Mouse (Mus musculus) testis, adult 2 months (tissue): Measurements from ENCODE around the gene Fgg. TPM values are rescaled to one million over a fixed set of nuclear protein-coding genes. Genes with fewer than 3 reads are reported as not detected.

Experiments
- H3K27ac ChIP-seq: fragments of 200-500 bp; 2 replicates; pipeline ENCODE4 v1.5.1; 2012; ENCODE audit warnings: low read depth, low read length; ENCODE audit not compliant: control insufficient read depth, insufficient read depth
- H3K27me3 ChIP-seq: fragments of 200-500 bp; 2 replicates; pipeline ENCODE4 v1.6.1; 2012; ENCODE audit warnings: mild to moderate bottlenecking, low read length, moderate library complexity; ENCODE audit not compliant: control insufficient read depth, insufficient read depth
- H3K36me3 ChIP-seq: fragments of 200-500 bp; 2 replicates; pipeline ENCODE4 v1.6.1; 2012; ENCODE audit warnings: mild to moderate bottlenecking, low read length; ENCODE audit not compliant: control insufficient read depth, insufficient read depth
- H3K4me1 ChIP-seq: fragments of 200-500 bp; 2 replicates; pipeline ENCODE4 v1.6.1; 2012; ENCODE audit warnings: low read length; ENCODE audit not compliant: control insufficient read depth, insufficient read depth
- H3K4me3 ChIP-seq: fragments of 200-500 bp; 2 replicates; pipeline ENCODE4 v1.5.1; 2012; ENCODE audit warnings: low read depth, mild to moderate bottlenecking, low read length, moderate library complexity, mixed read lengths; ENCODE audit not compliant: control insufficient read depth
- CTCF ChIP-seq: fragments of 200-500 bp; IDR thresholded peaks from 2 replicates; pipeline ENCODE4 v1.5.1; 2012; ENCODE audit warnings: low read depth, mild to moderate bottlenecking, inconsistent platforms, low read length, moderate library complexity; ENCODE audit not compliant: control insufficient read depth, insufficient read depth, insufficient replicate concordance
- POLR2A ChIP-seq: fragments of 200-500 bp; IDR thresholded peaks from 2 replicates; pipeline ENCODE4 v1.6.1; 2012; ENCODE audit warnings: low read depth, mild to moderate bottlenecking, inconsistent platforms, low read length, moderate library complexity; ENCODE audit not compliant: control insufficient read depth
- polyA plus RNA-seq: library from polyadenylated mRNA; depleted of rRNA; stranded (reverse); fragments of >200 nt; gene quantifications from 2 replicates; pipeline ENCODE4 v1.2.3, GENCODE M21; 2012; rRNA removed

Fgg gene
- polyA plus RNA-seq: 0.18 and 0.20 TPM in 2 replicates

DNA sequence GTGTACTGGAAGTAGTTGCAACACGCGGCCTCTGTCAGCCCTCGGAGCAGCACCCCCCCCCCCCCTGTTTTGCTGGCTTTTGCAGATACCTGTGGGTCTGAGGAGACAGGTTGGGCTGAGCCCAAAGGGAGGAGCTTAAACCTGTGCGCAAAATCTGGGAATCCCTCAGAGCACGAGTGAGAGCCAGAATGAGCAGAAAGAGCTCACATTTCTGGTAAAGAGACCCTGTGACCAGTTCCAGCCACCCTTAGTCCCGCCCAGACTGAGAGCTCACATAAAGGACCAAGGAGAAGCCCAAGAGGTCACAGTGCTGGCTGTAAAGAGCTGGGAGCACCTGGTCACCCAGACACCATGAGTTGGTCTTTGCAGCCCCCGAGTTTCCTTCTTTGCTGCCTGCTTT, at the start of gene Fgg:
Gene Fgg, plus strand, starts transcription at position 168 of the 400 bp plus-strand sequence.
- no peak within 1 kb of the TSS for H3K27ac ChIP-seq
- H3K4me3 ChIP-seq: no peak within 1 kb of the TSS
- no peaks in the 10 kb centered on the region for H3K36me3 ChIP-seq
- TF ChIP-seq CTCF (no peak), POLR2A (no peak)
- no peaks in the 10 kb centered on the region for H3K27me3 ChIP-seq
- no peaks in the 10 kb centered on the region for H3K4me1 ChIP-seq

DNA sequence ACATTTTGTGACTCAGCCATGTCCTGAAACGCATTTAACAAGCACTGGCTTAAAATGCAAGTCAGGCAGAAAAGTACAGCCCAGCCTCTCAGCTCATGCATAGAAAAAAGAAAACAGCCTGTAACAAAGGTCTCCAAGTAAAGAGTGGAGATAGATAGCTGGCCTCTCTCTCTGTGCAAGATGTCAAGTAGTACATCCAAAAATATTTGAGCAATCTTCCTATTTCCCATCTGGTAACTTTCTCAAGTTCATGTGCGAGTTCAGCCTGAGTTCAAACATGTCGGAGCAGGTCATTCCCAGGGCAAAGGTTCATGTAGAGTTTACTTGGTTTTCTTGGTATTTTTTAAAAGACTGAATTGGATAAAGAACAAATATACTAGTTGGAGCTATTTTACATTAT, 36.5 kb upstream of the Fgg start:
- Histone ChIP-seq H3K4me1 (no peaks in the 10 kb centered on the region), H3K36me3 (no peaks in the 10 kb centered on the region), H3K27ac (no peak overlapping the region), H3K4me3 (no peak overlapping the region), H3K27me3 (no peaks in the 10 kb centered on the region)
- TF ChIP-seq CTCF (no peak), POLR2A (no peak)

DNA sequence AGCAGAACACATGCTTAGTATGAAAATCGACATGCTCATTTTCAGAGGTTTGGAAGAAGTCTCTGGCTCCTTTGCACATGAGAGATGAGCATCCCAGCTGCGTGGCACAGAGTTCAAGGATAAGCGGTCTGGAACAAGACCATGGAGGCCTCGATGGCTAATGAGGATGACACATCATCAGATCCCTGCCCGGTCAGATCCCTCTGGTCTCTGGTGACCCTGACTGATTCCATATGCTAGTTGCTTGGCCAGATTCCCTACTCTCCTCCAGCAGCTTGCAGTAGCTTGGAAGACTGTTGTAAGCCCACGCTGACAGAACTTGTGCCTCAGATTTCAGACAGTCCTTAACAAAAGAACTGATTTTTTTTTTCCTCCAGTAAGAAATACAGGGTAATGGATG, 26.7 kb upstream of the Fgg start:
- Histone ChIP-seq H3K4me3 (no peak overlapping the region), H3K4me1 (no peaks in the 10 kb centered on the region), H3K36me3 (no peaks in the 10 kb centered on the region), H3K27me3 (no peaks in the 10 kb centered on the region), H3K27ac (no peak overlapping the region)
- TF ChIP-seq CTCF (no peak), POLR2A (no peak)

- TF ChIP-seq POLR2A (no peak), CTCF (no peak)
- H3K4me1 ChIP-seq: no peaks in the 10 kb centered on the region
- no peaks in the 10 kb centered on the region for H3K36me3 ChIP-seq
- no peak overlapping the region for H3K4me3 ChIP-seq
- no peaks in the 10 kb centered on the region for H3K27me3 ChIP-seq
- H3K27ac ChIP-seq: 0 out of 2 replicates have a peak overlapping the region, but pooled peaks have one; percentile 58
These were observed 25.7 kb upstream of the Fgg start for GRCm38 (mm10) chr3:82981861-82982260.

- no peak for TF ChIP-seq POLR2A
- no peak for TF ChIP-seq CTCF
- no peaks in the 10 kb centered on the region for H3K36me3 ChIP-seq
- no peak overlapping the region for H3K4me3 ChIP-seq
- no peak overlapping the region for H3K27ac ChIP-seq
- no peaks in the 10 kb centered on the region for H3K27me3 ChIP-seq
- no peaks in the 10 kb centered on the region for H3K4me1 ChIP-seq
These were observed 22.7 kb upstream of the Fgg start for GRCm38 (mm10) chr3:82984840-82985239.

- TF ChIP-seq CTCF (no peak), POLR2A (no peak)
- Histone ChIP-seq H3K4me3 (no peak overlapping the region), H3K36me3 (no peaks in the 10 kb centered on the region), H3K27ac (no peak overlapping the region), H3K27me3 (no peaks in the 10 kb centered on the region), H3K4me1 (peaks cover 6% of the 10 kb centered on the region)
These were observed 15.6 kb upstream of the Fgg start for GRCm38 (mm10) chr3:82991963-82992362.

DNA sequence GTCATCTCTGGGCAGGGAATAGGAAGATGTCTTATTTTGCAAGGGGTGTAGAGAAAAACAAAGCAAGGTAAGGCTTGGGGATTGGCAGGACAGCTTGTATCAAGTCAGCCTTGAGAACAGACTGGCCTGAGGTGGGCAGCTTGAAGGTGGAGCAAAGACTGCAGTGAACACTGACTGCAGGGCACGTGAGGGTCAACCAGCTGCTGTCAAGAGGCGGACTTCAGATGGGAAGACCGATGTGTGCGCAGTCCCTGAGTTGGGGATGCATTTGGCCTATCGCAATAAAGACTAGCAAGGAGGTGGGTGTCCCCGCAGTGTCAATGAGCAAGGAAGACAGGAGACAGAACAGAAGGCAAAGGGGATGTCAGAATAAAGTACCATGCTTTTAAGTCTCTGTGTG, 14.6 kb upstream of the Fgg start:
- H3K4me3 ChIP-seq: no peak overlapping the region
- H3K27ac ChIP-seq: no peak overlapping the region
- no peaks in the 10 kb centered on the region for H3K36me3 ChIP-seq
- H3K27me3 ChIP-seq: no peaks in the 10 kb centered on the region
- peaks cover 6% of the 10 kb centered on the region for H3K4me1 ChIP-seq
- TF ChIP-seq POLR2A (no peak), CTCF (no peak)

DNA sequence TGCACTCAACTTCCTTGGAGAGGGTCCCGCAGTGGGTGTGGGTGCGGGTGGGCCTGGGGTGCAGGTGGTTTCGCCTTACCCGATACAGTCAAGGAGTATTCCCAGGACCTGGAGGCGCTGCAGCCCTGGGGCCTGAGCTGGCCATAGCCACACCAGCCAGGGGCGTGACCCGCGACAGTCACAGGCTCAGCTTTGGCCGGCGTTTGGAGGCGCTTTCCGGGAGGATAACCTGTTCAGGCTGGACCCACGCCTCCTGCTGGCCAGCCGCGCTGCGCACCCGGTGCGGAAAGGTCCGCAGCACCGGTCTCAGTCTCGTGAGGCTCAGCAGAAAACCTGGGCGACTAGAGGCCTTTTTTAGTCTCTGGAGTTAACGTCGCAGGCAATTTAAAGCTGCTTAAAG, 12.2 kb upstream of the Fgg start:
- Histone ChIP-seq H3K4me3 (no peak overlapping the region; the same call in 1 of the 2 replicates), H3K27me3 (no peaks in the 10 kb centered on the region), H3K4me1 (peaks cover 6% of the 10 kb centered on the region), H3K27ac (no peak overlapping the region), H3K36me3 (no peaks in the 10 kb centered on the region)
- TF ChIP-seq CTCF (peak; percentile 51; the same call in 1 of the 2 replicates), POLR2A (no peak)
